Mouse (Mus musculus): ENCODE results near the gene Zdhhc18.

The Zdhhc18 gene

GRCm38 (mm10) chr4:133649989-133650699, at the start of gene Zdhhc18:
Gene Zdhhc18 (minus strand): TSS chr4:133650154.
- DNase-seq (ENCODE audit: low spot score in 2 of 2) = peak in 1 of 2 experiments; percentile 82

GRCm38 (mm10) chr4:133695363-133695762, 45.4 kb upstream of the Zdhhc18 start:
- DNase-seq (ENCODE audit: low spot score in 2 of 2) = no peak

GRCm38 (mm10) chr4:133690252-133690651, 40.3 kb upstream of the Zdhhc18 start:
- no peak for DNase-seq (ENCODE audit: low spot score in 2 of 2)

- DNase-seq (ENCODE audit: low spot score in 2 of 2) = peak in 1 of 2 experiments; percentile 44
These were observed 38.6 kb upstream of the Zdhhc18 start for GRCm38 (mm10) chr4:133688417-133689067.

GRCm38 (mm10) chr4:133687126-133687525, 37.2 kb upstream of the Zdhhc18 start:
- DNase-seq (ENCODE audit: low spot score in 2 of 2) = no peak

GRCm38 (mm10) chr4:133686512-133686911, 36.6 kb upstream of the Zdhhc18 start:
- no peak for DNase-seq (ENCODE audit: low spot score in 2 of 2)

- no peak for DNase-seq (ENCODE audit: low spot score in 2 of 2)
These were observed 30.3 kb upstream of the Zdhhc18 start for GRCm38 (mm10) chr4:133680206-133680786.

GRCm38 (mm10) chr4:133679629-133680028, 29.7 kb upstream of the Zdhhc18 start:
- DNase-seq (ENCODE audit: low spot score in 2 of 2) = no peak

GRCm38 (mm10) chr4:133677266-133677665, 27.3 kb upstream of the Zdhhc18 start:
- DNase-seq (ENCODE audit: low spot score in 2 of 2) = no peak

GRCm38 (mm10) chr4:133676189-133676588, 26.2 kb upstream of the Zdhhc18 start:
- no peak for DNase-seq (ENCODE audit: low spot score in 2 of 2)

- no peak for DNase-seq (ENCODE audit: low spot score in 2 of 2)
These were observed 25.7 kb upstream of the Zdhhc18 start for GRCm38 (mm10) chr4:133675594-133676016.

- no peak for DNase-seq (ENCODE audit: low spot score in 2 of 2)
These were observed 24.4 kb upstream of the Zdhhc18 start for GRCm38 (mm10) chr4:133674331-133674695.

GRCm38 (mm10) chr4:133673666-133674330, 23.8 kb upstream of the Zdhhc18 start:
- peak in 1 of 2 experiments; percentile 51 for DNase-seq (ENCODE audit: low spot score in 2 of 2)

GRCm38 (mm10) chr4:133672845-133673647, 23.1 kb upstream of the Zdhhc18 start:
- no peak for DNase-seq (ENCODE audit: low spot score in 2 of 2)

GRCm38 (mm10) chr4:133671881-133672844, 22.2 kb upstream of the Zdhhc18 start, which contains the start of gene Pigv:
Gene Pigv (minus strand): TSS chr4:133672647.
- peak; percentile 86 to 89 for DNase-seq (ENCODE audit: low spot score in 2 of 2)

- DNase-seq (ENCODE audit: low spot score in 2 of 2) = peak; percentile 61 to 88
These were observed 21.4 kb upstream of the Zdhhc18 start for GRCm38 (mm10) chr4:133671184-133671880.

- DNase-seq (ENCODE audit: low spot score in 2 of 2) = no peak
These were observed 19.8 kb upstream of the Zdhhc18 start for GRCm38 (mm10) chr4:133669652-133670210.

- no peak for DNase-seq (ENCODE audit: low spot score in 2 of 2)
These were observed 18.6 kb upstream of the Zdhhc18 start for GRCm38 (mm10) chr4:133668537-133668936.

- no peak for DNase-seq (ENCODE audit: low spot score in 2 of 2)
These were observed 16.2 kb upstream of the Zdhhc18 start for GRCm38 (mm10) chr4:133666199-133666598.
